ENCODE assay signal across 12 mouse cellular contexts in the genomic region with DNA sequence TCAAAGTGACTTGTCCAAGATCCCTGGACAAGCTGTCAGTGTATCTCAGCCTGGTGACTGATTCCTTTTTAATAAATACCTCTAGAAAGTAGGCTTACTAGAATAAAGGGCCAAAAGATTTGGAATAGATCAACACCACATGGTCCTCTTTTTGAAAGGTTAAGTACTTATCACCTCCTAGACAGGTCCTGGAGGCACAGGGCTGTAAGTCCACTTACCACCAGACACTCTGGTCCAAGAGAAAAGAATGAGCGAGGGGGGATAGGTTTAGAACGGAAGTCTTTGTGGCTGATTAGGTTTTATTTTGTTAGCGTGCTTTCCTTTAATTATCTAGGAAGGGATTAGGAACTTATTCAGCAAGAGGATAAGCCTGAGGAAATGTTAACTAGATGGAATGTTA. TPM values are rescaled to one million over a fixed set of nuclear protein-coding genes. Genes with fewer than 3 reads are reported as not detected.
DNase-seq lines count a peak whose midpoint lies in the region; ATAC-seq lines count a peak whose summit lies in the region.
"Had no signal": no experiment of that assay in that cellular context is flagged by ENCODE, and none has a peak within 500 bp of the region (broad histone marks: within the 10 kb centered on the region; RNA-seq: fewer than 3 reads in every experiment).

No protein-coding gene starts in this region.

- peak overlapping the region; percentile 70 for H3K4me2 ChIP-seq in lung, embryonic 15.5 days
- H3K4me2 ChIP-seq in limb, embryonic 13.5 days (replicated peaks): peak overlapping the region; percentile 85
- H3K4me2 ChIP-seq in stomach, embryonic 16.5 days (ENCODE audit: low read depth, low read length): peak overlapping the region; percentile 82; the same call in 1 of the 2 replicates

- no peak for ATAC-seq in lung, embryonic 15.5 days (ENCODE audit: borderline replicate concordance, extremely low read depth, low FRiP score, low TSS enrichment)
- ATAC-seq in limb, embryonic 13.5 days (ENCODE audit: low FRiP score, low read depth): no peak
- no peak for ATAC-seq in stomach, embryonic 16.5 days (ENCODE audit: insufficient read depth, low FRiP score)
- no peak for ATAC-seq in erythroblast, adult 5-6 weeks (replicated peaks; ENCODE audit: low FRiP score, poor library complexity, severe bottlenecking)

- DNase-seq in lung, adult 18-20 months: no peak
- no peak for DNase-seq in hindbrain, embryonic 10.5 days (ENCODE audit: low spot score)
- DNase-seq in spleen, postnatal 10 days (ENCODE audit: low spot score in 2 of 2): no peak
- DNase-seq: adrenal gland, adult 2 months; heart, postnatal 14 days; lung, postnatal 10 days had no signal

- H3K4me3 ChIP-seq in lung, embryonic 15.5 days: 0 out of 2 replicates have a peak overlapping the region, but pooled peaks have one; percentile 74
- H3K4me3 ChIP-seq in hindbrain, embryonic 10.5 days: peak overlapping the region; percentile 88; the same call in 1 of the 2 replicates
- peak overlapping the region; percentile 94 for H3K4me3 ChIP-seq in limb, embryonic 13.5 days
- peak overlapping the region; percentile 92 for H3K4me3 ChIP-seq in stomach, embryonic 16.5 days (replicated peaks; ENCODE audit: low read length)
- H3K4me3 ChIP-seq: erythroblast, embryonic 14.5 days had no signal

- H3K4me1 ChIP-seq in lung, embryonic 15.5 days: peaks cover 15% of the 10 kb centered on the region
- H3K4me1 ChIP-seq in hindbrain, embryonic 10.5 days (replicated peaks): peaks cover 25% of the 10 kb centered on the region
- peaks cover 30% of the 10 kb centered on the region for H3K4me1 ChIP-seq in limb, embryonic 13.5 days
- peaks cover 16% of the 10 kb centered on the region for H3K4me1 ChIP-seq in stomach, embryonic 16.5 days (ENCODE audit: control insufficient read depth, insufficient read depth, low read length)

- WGBS in lung, embryonic 15.5 days: 75% methylated on average over 3 of the region's 3 CpGs
- 87% methylated on average over 3 of the region's 3 CpGs for WGBS in hindbrain, embryonic 10.5 days
- WGBS in limb, embryonic 13.5 days: 47% methylated on average over 3 of the region's 3 CpGs
- WGBS in stomach, embryonic 16.5 days: 80% methylated on average over 3 of the region's 3 CpGs

- no peak overlapping the region for H3K27ac ChIP-seq in lung, embryonic 15.5 days
- H3K27ac ChIP-seq in hindbrain, embryonic 10.5 days: no peak overlapping the region
- no peak overlapping the region for H3K27ac ChIP-seq in limb, embryonic 13.5 days
- H3K27ac ChIP-seq in stomach, embryonic 16.5 days (ENCODE audit: low read length): no peak overlapping the region

- no peaks in the 10 kb centered on the region; the same call in 1 of the 2 replicates for H3K36me3 ChIP-seq in lung, embryonic 15.5 days
- peaks cover 24% of the 10 kb centered on the region for H3K36me3 ChIP-seq in hindbrain, embryonic 10.5 days
- peaks cover 28% of the 10 kb centered on the region for H3K36me3 ChIP-seq in limb, embryonic 13.5 days
- no peaks in the 10 kb centered on the region; the same call in 1 of the 2 replicates for H3K36me3 ChIP-seq in stomach, embryonic 16.5 days (ENCODE audit: control insufficient read depth, insufficient read depth, low read length)
- H3K36me3 ChIP-seq: G1E had no signal

- H3K9ac ChIP-seq in lung, embryonic 15.5 days: no peak overlapping the region
- H3K9ac ChIP-seq in limb, embryonic 13.5 days: peak overlapping the region; percentile 2; the same call in 1 of the 2 replicates
- no peak overlapping the region for H3K9ac ChIP-seq in stomach, embryonic 16.5 days (ENCODE audit: low read length)

- H3K9me3 ChIP-seq in lung, embryonic 15.5 days: no peaks in the 10 kb centered on the region
- H3K9me3 ChIP-seq in hindbrain, embryonic 10.5 days: no peaks in the 10 kb centered on the region
- no peaks in the 10 kb centered on the region for H3K9me3 ChIP-seq in limb, embryonic 13.5 days
- H3K9me3 ChIP-seq in stomach, embryonic 16.5 days (replicated peaks; ENCODE audit: control insufficient read depth, low read length): no peaks in the 10 kb centered on the region

- H3K27me3 ChIP-seq in lung, embryonic 15.5 days: no peaks in the 10 kb centered on the region
- no peaks in the 10 kb centered on the region for H3K27me3 ChIP-seq in hindbrain, embryonic 10.5 days (ENCODE audit: insufficient read depth, poor library complexity, severe bottlenecking)
- H3K27me3 ChIP-seq in limb, embryonic 13.5 days: no peaks in the 10 kb centered on the region
- no peaks in the 10 kb centered on the region for H3K27me3 ChIP-seq in stomach, embryonic 16.5 days (ENCODE audit: control insufficient read depth, insufficient read depth, low read length)

RNA-seq across cellular contexts. Expression of gene Bend5, which starts 1.7 kb away (rescaled TPM):
- polyA plus RNA-seq in lung, embryonic 15.5 days (2015; fragmentation: Nextera tagmentation; extraction: Ambion mirVana): 23.3 and 24.2 TPM in 2 replicates
- polyA plus RNA-seq in hindbrain, embryonic 10.5 days (2016; fragmentation: Nextera tagmentation; extraction: Ambion mirVana): 25.6 and 35.7 TPM in 2 replicates
- polyA plus RNA-seq in limb, embryonic 13.5 days (2015; fragmentation: Nextera tagmentation; extraction: Ambion mirVana): 49.9 and 52.1 TPM in 2 replicates
- polyA plus RNA-seq in stomach, embryonic 16.5 days (2015; fragmentation: Nextera tagmentation; extraction: Ambion mirVana): 25.0 and 29.3 TPM in 2 replicates
- not detected in 2 replicates for total RNA-seq in erythroblast, adult 5-6 weeks (2015; ENCODE audit: low replicate concordance)
- 0.94 TPM in 1 of 2 replicates, not detected in the other for total RNA-seq in erythroblast, adult 5-6 weeks (2017; ENCODE audit: low replicate concordance)
- total RNA-seq: G1E had no signal
- polyA plus RNA-seq: erythroblast, embryonic 14.5 days; G1E had no signal
